ENCODE assay signal across 8 mouse cellular contexts in genomic region chr17:21566220-21566619, GRCm38 (mm10). TPM values are rescaled to one million over a fixed set of nuclear protein-coding genes. Genes with fewer than 3 reads are reported as not detected.
DNase-seq lines count a peak whose midpoint lies in the region; ATAC-seq and TF ChIP-seq lines count a peak whose summit lies in the region.

No protein-coding gene starts in this region.

- H3K9me3 ChIP-seq in forebrain, embryonic 15.5 days, result no peaks in the 10 kb centered on the region
- no peaks in the 10 kb centered on the region for H3K9me3 ChIP-seq in hindbrain, embryonic 16.5 days (ENCODE audit: control insufficient read depth, low read length)

- H3K4me2 ChIP-seq in forebrain, embryonic 15.5 days (replicated peaks), result peak overlapping the region; percentile 60
- peak overlapping the region; percentile 71 for H3K4me2 ChIP-seq in hindbrain, embryonic 16.5 days (ENCODE audit: low read length)

- TF ChIP-seq CTCF in left cerebral cortex, adult 2 months (IDR thresholded peaks at IDR 0.05), result peak; percentile 62

- WGBS in forebrain, embryonic 15.5 days, result 16% methylated on average over 5 of the region's 5 CpGs
- WGBS in hindbrain, embryonic 16.5 days, result 6% methylated on average over 5 of the region's 5 CpGs

- peak; percentile 80 for ATAC-seq in forebrain, embryonic 15.5 days (replicated peaks)
- ATAC-seq in hindbrain, embryonic 16.5 days, result peak; percentile 77
- peak; percentile 89 for ATAC-seq in megakaryocyte, adult 5-6 weeks (ENCODE audit: poor library complexity, severe bottlenecking)

- peak overlapping the region; percentile 68 for H3K9ac ChIP-seq in forebrain, embryonic 15.5 days (replicated peaks)
- peak overlapping the region; percentile 78 for H3K9ac ChIP-seq in hindbrain, embryonic 16.5 days (ENCODE audit: low read depth, low read length)

- H3K4me3 ChIP-seq in forebrain, embryonic 15.5 days, result peak overlapping the region; percentile 82
- H3K4me3 ChIP-seq in hindbrain, embryonic 16.5 days (ENCODE audit: low read length), result peak overlapping the region; percentile 58
- peak overlapping the region; percentile 86 for H3K4me3 ChIP-seq in left cerebral cortex, adult 2 months

- H3K27me3 ChIP-seq in forebrain, embryonic 15.5 days, result no peaks in the 10 kb centered on the region
- H3K27me3 ChIP-seq in hindbrain, embryonic 16.5 days (replicated peaks; ENCODE audit: control insufficient read depth, insufficient read depth, low read length), result no peaks in the 10 kb centered on the region

- H3K27ac ChIP-seq in forebrain, embryonic 15.5 days (replicated peaks), result peak overlapping the region; percentile 96
- H3K27ac ChIP-seq in hindbrain, embryonic 16.5 days (ENCODE audit: low read depth, low read length), result peak overlapping the region; percentile 92
- H3K27ac ChIP-seq in left cerebral cortex, adult 2 months, result peak overlapping the region; percentile 91

- H3K36me3 ChIP-seq in forebrain, embryonic 15.5 days, result peaks cover 6% of the 10 kb centered on the region; the same call in 1 of the 2 replicates
- no peaks in the 10 kb centered on the region for H3K36me3 ChIP-seq in hindbrain, embryonic 16.5 days (ENCODE audit: control insufficient read depth, insufficient read depth, low read length)

- H3K4me1 ChIP-seq in forebrain, embryonic 15.5 days, result peaks cover 14% of the 10 kb centered on the region
- peaks cover 12% of the 10 kb centered on the region for H3K4me1 ChIP-seq in hindbrain, embryonic 16.5 days (ENCODE audit: control insufficient read depth, insufficient read depth, low read depth, low read length)

- peak; percentile 31 for DNase-seq in gastrocnemius, postnatal 25 days
- no peak for DNase-seq in gastrocnemius, postnatal 14 days
- DNase-seq in cerebellum, adult 11 months, result peak; percentile 12
- DNase-seq in left cerebral cortex, adult 2 months (ENCODE audit: extremely low spot score in 1 of 2, low spot score in 2 of 2), result peak in 1 of 2 experiments; percentile 62
- peak; percentile 44 for DNase-seq in skeletal muscle tissue, adult 2 months (ENCODE audit: low read depth, low spot score)

- intact Hi-C loops in gastrocnemius, postnatal 14 days (cut with DNase I; ENCODE audit: low total_unique reads), result no loop called here
- intact Hi-C loops in left cerebral cortex, adult 2 months (cut with DNase I), result loop anchor here (2.0 to 10.0 kb wide), 2 partner anchors 33 to 621 kb away; partner anchors contain the start of gene Ppp2r1a

RNA-seq across cellular contexts. Expression of gene Zfp948, which starts 0.6 kb away (rescaled TPM):
- total RNA-seq in gastrocnemius, postnatal 25 days (2021), result 1 to 10 TPM; 1.8 to 3.1 TPM
- total RNA-seq in gastrocnemius, postnatal 14 days (2021), result 1 to 10 TPM; 2.6 to 2.7 TPM
- 18.6 and 19.5 TPM in 2 replicates for polyA plus RNA-seq in forebrain, embryonic 15.5 days (2015; fragmentation: Nextera tagmentation; extraction: Ambion mirVana)
- polyA plus RNA-seq in hindbrain, embryonic 16.5 days (2015; fragmentation: Nextera tagmentation; extraction: Ambion mirVana), result 19.2 and 20.3 TPM in 2 replicates
- total RNA-seq in left cerebral cortex, adult 2 months (2021), result 10 to 100 TPM in 1 of 2 experiments, 1 to 10 TPM in 1; 9.8 to 18.1 TPM
- 2.0 and 3.4 TPM in 2 replicates for total RNA-seq in megakaryocyte, adult 5-6 weeks (2015)
- total RNA-seq in megakaryocyte, adult 5-6 weeks (2017), result 1.8 and 3.0 TPM in 2 replicates

RNA-seq across cellular contexts. Expression of gene Zfp52, which starts 30.9 kb away (rescaled TPM):
- 1 to 10 TPM; 3.0 to 6.3 TPM for total RNA-seq in gastrocnemius, postnatal 25 days (2021)
- total RNA-seq in gastrocnemius, postnatal 14 days (2021), result 1 to 10 TPM; 3.3 to 3.9 TPM
- polyA plus RNA-seq in forebrain, embryonic 15.5 days (2015; fragmentation: Nextera tagmentation; extraction: Ambion mirVana), result 2.0 and 2.4 TPM in 2 replicates
- polyA plus RNA-seq in hindbrain, embryonic 16.5 days (2015; fragmentation: Nextera tagmentation; extraction: Ambion mirVana), result 3.0 and 3.5 TPM in 2 replicates
- 1 to 10 TPM; 6.5 to 6.8 TPM for total RNA-seq in left cerebral cortex, adult 2 months (2021)
- total RNA-seq in megakaryocyte, adult 5-6 weeks (2015), result 20.2 and 25.4 TPM in 2 replicates
- 31.0 and 36.1 TPM in 2 replicates for total RNA-seq in megakaryocyte, adult 5-6 weeks (2017)
